Mouse (Mus musculus) lung, postnatal 4 days (tissue): Measurements from ENCODE around the gene D11Wsu47e.

Experiments
- DNase-seq, 2 experiments: peaks; one replicate each; pipeline ENCODE4 v3.0.0; 2021

D11Wsu47e gene

GRCm38 (mm10) chr11:113708629-113709213 lies 24.5 kb downstream of the D11Wsu47e start:
- no peak for DNase-seq

DNA sequence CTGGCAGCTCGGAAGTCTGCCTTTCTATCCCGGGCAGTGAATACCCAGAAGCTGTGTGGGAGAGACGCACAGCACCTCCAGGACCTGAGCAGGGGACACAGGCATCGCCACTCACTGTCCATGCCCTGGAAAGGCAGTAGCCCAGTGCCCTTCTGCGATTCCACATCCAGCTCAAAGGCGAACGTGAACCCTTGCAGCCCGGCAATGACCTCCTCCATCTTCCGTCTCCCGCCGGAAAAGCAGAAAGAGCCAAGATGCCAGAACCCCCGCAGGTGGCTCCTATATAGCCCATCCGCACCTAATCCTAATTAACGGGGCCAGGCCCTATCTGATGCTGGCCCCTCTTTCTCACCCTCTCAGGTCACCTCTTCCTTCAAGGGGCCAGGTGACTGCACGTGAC lies 25.1 kb downstream of the D11Wsu47e start:
- DNase-seq, result no peak

- DNase-seq, result peak; percentile 39 to 62
Observed at GRCm38 (mm10) chr11:113709731-113710256, 25.6 kb downstream of the D11Wsu47e start, which contains the start of gene Cpsf4l. TSS of gene Cpsf4l (minus strand) at chr11:113710017.

GRCm38 (mm10) chr11:113710257-113710777 lies 26.1 kb downstream of the D11Wsu47e start:
- DNase-seq, result no peak

DNA sequence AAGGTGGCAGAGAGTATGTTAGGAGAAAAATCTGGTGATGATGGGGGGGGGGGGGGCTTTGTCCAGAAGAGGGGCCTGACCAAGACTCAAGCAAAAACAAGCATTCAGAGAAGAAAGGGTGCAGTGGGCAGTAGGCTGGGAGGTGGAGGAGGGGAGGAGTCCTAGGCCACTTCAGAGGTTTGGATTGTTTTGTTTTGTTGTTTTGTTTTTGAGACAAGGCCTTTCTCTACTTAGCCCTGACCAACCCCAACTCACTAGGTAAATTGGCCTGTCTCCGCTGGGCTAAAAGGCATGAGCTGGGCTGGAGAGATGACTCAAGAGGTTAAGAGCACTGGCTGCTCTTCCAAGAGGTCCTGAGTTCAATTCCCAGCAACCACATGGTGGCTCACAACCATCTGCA lies 26.8 kb downstream of the D11Wsu47e start:
- no peak for DNase-seq

DNA sequence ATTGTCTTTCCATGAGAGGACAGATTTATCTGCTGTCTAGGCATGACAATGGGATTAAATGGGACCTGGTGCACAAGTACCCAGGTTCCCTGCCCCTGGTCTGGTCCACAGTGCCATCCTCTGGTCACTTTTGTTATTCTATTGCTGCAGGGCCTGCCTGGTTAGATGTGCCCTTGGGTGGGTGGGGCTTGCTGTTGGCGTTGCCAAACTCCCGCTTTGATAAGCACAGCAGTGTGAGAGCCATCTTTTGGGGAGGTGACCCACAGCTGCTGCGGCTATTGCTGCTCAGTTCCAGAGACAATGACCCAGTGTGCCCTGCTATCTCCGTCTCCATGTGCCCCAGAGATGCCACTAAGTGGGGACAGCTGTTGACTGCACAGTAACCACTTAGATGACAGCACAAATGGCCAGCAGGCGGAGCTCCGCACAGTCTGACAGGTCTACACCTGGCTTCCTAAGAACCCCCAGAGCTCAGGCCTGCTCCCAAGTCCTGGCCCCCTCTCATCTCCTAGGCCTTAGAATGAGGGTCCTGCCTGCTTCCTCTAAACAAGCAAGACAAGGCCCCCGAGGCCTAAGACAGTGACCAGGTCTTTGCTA lies 31.0 kb downstream of the D11Wsu47e start:
- DNase-seq, result no peak

DNA sequence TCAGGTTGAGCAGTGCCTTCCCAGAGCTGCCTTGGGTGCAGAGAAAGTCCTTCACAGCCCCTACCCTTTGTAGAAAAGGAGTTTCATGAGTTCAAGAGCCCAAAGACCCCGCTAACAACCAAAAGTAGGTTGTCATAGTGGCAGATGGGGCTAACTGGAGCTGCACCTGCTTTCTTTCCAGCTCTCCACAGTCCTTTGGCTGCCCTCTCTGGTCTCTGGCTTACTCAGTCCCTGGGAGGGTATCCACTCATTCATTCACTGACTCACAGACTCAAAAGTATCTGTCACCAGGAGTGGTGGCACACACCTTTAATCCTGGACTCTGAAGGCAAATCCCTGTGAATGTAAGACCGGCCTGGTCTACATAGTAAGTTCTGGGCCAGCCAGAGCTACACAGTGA lies 31.9 kb downstream of the D11Wsu47e start:
- DNase-seq, result no peak

DNA sequence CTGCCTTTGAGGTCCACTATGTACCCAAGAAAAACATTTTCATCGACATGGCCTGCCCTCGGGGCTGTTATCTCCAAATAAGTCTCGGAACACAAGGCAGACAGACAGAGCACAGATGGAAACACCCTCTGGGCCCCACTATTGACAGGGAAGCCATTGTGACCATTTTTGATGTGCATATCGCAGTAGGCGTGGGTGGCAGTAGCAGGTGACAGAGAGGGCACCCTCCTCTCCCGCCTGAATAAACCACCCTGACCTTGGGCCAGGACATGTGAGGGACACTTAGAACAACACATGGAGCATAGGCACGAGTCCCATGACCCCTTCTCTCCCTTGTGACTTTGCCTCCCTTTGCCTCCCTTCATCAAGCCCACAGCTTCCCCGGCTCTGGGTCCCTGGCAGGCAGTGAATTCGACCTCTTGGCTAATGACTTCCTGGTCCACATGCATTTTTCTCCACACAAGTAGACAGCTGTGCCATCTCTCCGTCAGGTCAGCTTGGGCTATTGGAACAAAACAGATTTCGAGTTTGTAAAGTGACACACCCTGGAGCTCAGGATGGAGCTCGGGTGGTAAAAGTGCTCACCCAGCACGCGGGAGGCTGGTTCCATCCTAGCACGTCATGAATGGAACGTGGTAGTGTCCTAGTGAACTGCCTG lies 33.7 kb downstream of the D11Wsu47e start:
- DNase-seq, result peak; percentile 51 to 82

DNA sequence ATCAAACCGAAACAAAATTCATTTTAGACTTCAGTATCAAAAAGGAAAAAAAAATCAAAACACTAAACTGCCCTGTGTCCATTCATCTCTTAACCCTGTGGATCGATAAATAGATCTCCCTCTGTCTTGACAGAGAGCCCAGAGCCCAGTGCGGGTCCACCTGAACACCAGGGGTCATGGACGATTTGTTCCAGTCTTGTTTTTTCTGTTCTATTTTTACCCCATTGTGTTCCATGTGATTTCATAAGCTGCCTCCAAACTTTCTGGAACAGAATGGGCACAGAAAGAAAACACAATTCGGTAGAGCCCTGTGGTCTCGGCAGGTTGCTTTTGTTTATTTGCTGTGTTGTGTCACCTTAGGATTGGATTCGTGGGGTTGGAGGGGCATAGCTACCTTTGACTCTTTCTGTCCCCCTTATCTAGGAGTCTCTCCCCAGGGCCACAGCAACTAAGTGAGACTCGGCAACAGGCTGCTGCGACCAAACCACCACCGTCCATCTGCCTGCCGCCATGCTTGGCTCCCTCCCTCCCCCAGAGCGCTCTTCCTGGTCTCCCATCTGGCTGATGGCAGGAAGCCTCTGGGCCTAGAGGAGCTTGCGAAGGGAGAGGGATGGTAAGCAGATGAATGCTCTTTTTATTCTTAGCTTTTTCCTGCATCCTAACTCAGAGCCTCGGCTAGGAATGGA lies 38.3 kb downstream of the D11Wsu47e start:
- no peak for DNase-seq

DNA sequence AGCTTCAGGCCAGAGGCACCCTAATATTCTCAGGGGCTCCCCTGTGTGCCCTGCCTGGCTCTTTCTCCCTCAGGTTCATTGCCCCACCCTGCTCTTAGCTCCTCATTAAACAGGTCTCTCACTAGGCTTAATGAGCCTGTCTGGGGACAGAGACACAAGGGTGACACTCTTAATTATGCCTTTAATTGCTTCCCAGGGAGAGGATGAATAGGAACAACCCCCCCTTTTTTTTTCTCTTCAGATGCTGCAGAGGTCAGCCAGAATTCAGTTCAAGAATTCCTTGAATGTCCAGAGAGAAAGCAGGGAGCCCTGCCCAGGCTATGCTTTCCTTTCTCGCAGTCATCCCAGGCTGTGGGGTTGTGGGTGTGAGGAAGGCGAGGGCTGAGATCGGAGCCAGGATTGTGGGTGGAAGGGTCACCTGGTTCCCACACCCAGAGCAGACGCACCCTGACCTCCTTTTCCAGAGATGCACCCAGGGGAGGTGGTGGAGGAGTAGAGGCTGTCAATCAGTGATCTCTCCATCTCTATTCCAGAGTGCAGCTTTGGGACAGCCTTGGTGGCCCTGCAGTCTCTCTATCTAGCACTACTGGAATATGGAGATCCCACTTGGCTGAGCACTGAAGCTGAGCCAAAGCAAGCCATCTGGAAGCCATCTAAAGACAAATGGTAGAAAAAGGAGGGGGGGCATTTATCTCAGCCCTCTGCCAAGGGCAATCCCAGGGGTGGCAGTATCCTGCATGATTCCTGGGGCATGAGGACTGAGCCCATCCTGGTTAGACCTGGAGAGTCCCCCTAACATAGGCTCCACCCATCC lies 41.2 kb downstream of the D11Wsu47e start:
- DNase-seq, result peak in 1 of 2 experiments; percentile 52

GRCm38 (mm10) chr11:113726994-113727888 lies 43.0 kb downstream of the D11Wsu47e start:
- no peak for DNase-seq

GRCm38 (mm10) chr11:113727992-113728391 lies 43.8 kb downstream of the D11Wsu47e start:
- no peak for DNase-seq

DNA sequence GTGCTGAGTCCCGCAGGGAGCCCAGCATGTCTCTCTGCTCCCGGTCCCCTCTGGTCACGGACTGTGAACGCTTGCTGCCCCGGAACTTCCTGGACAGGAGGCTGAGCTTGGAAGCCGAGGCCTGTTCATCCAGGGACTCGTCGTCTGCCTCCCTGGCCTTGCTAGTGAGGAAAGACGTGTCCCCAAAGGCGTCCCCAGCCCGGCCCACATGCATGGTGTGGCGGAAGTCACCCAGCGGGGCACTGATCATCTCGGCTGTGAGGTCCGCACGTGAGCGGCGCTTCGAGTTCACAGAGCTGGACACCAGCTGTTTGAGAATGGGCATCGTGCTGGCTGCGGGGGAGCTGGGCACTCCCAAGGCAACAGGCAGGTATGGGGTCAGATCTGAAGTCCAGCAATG lies 45.0 kb downstream of the D11Wsu47e start:
- peak in 1 of 2 experiments; percentile 24 for DNase-seq

GRCm38 (mm10) chr11:113729917-113730316 lies 45.7 kb downstream of the D11Wsu47e start:
- DNase-seq, result peak in 1 of 2 experiments; percentile 38

- DNase-seq, result peak in 1 of 2 experiments; percentile 38
Observed at GRCm38 (mm10) chr11:113730879-113731278, 46.7 kb downstream of the D11Wsu47e start.

- no peak for DNase-seq
Observed at GRCm38 (mm10) chr11:113731945-113732612, 47.9 kb downstream of the D11Wsu47e start.

GRCm38 (mm10) chr11:113733631-113734364 lies 49.6 kb downstream of the D11Wsu47e start:
- peak; percentile 81 to 90 for DNase-seq

- DNase-seq, result peak in 1 of 2 experiments; percentile 26
Observed at GRCm38 (mm10) chr11:113735151-113735550, 50.9 kb downstream of the D11Wsu47e start.

DNA sequence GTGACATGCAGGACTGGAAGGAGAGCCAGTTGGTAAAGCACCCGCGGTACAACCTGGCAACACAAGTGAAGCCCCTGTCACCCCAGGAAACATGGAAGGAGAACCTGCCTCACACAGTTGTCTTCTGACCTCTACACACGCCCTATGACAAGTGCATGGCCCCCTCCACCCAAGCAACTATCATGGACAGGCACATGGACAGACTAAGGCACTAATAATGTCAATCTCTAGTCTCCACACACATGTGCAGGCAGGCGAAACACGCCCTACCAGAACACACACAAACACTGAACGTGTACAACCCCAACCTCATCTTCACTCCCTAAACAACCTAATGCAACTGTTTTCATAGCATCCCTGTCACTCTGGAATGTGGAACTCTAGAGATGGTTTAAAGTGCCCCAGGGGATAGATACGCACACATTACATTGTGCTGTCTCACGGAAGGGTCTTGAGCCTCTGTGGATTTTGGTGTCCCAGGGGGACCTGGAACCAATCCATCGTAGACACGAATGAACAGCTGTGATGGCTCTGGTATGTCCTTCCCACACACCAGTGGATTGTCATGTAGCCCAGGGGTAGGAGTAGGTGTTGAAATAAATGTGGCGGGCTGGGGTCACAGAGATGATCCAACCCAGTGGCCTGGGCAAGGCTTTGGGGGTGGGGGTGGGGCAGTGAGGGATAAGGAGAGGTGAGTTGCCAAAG lies 52.8 kb downstream of the D11Wsu47e start:
- DNase-seq, result peak in 1 of 2 experiments; percentile 20
